Mouse (Mus musculus) lung, postnatal 0 days (tissue): ENCODE data around the gene Kars.

Source experiments
- CTCF ChIP-seq: IDR thresholded peaks from 2 replicates; pipeline ENCODE4 v1.5.1; 2016; ENCODE audit warnings: antibody characterized with exemption, mild to moderate bottlenecking
- EP300 ChIP-seq: IDR thresholded peaks from 2 replicates; pipeline ENCODE4 v1.6.1; 2016; ENCODE audit warnings: antibody characterized with exemption, mild to moderate bottlenecking, control low read depth

DNA sequence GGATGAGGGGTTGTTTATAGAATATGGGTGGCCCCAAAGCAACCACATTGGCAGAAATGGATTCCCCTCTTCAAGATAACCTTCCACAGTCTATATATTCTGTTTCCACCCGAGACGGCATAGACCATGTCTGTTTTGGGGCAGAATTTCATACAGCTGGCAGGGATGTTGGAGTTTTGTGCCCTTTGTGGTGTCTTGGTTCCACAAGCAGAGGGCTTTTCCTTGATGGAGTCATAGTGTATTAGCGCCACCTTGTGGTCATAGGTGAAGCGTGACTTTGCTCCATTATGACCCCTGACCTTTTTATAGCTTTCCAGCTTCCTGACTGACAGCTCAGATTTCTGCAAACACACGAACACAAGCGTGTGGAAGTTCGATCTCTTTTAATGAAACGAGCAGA lies 23.5 kb upstream of the Kars start:
- TF ChIP-seq CTCF (peak; percentile 87), EP300 (no peak)
